Mouse (Mus musculus): ENCODE measurements around the gene Pgghg. TPM values are rescaled to one million over a fixed set of nuclear protein-coding genes. Genes with fewer than 3 reads are reported as not detected.
"Not testable (repeated sequence)": the region's sequence is repeated elsewhere in the genome, so short reads cannot be mapped to it uniquely, and the experiment has no call there.

Pgghg gene
- polyA plus RNA-seq, 2 experiments: 26.7 to 52.8 TPM

DNA sequence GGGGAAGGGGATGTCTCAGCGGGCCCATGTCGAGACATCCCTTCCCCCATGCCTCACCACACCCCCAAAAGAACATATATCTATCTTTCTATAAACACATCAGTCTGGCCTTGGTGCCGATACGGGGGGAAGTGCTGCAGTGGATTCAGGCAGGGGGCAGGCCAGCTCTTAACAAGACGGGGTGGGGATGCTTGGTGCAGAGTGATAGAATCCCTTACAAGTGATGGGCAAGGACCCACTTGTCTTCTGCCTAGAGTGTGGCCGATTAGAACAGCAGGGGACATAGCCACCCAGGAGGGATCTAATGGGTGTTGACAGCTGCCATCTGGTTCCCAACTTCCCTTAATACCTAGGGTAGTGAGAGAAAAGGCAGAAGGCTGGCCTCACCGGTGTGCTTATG lies 29.7 kb downstream of the Pgghg start:
- Histone ChIP-seq H3K4me3 (replicated peaks; ENCODE audit: low read length) (no peak overlapping the region), H3K27me3 (ENCODE audit: control insufficient read depth, insufficient read depth, low read length) (no peaks in the 10 kb centered on the region), H3K9ac (ENCODE audit: low read depth, low read length, severe bottlenecking) (no peak overlapping the region), H3K27ac (replicated peaks; ENCODE audit: low read depth, low read length) (no peak overlapping the region), H3K4me2 (replicated peaks; ENCODE audit: low read depth, low read length, severe bottlenecking) (no peak overlapping the region), H3K4me1 (ENCODE audit: control insufficient read depth, insufficient read depth, low read length) (peaks cover 29% of the 10 kb centered on the region), H3K9me3 (ENCODE audit: control insufficient read depth, low read length) (no peaks in the 10 kb centered on the region), H3K36me3 (ENCODE audit: control insufficient read depth, insufficient read depth, low read length) (no peaks in the 10 kb centered on the region)
- 36% methylated on average over 7 of the region's 7 CpGs for WGBS
- TF ChIP-seq POLR2A (IDR thresholded peaks at IDR 0.05; ENCODE audit: borderline replicate concordance, extremely low read depth, insufficient read depth, insufficient read length): no peak
- no peak for DNase-seq (ENCODE audit: low spot score)
- ATAC-seq (ENCODE audit: low FRiP score, low read depth): no peak

DNA sequence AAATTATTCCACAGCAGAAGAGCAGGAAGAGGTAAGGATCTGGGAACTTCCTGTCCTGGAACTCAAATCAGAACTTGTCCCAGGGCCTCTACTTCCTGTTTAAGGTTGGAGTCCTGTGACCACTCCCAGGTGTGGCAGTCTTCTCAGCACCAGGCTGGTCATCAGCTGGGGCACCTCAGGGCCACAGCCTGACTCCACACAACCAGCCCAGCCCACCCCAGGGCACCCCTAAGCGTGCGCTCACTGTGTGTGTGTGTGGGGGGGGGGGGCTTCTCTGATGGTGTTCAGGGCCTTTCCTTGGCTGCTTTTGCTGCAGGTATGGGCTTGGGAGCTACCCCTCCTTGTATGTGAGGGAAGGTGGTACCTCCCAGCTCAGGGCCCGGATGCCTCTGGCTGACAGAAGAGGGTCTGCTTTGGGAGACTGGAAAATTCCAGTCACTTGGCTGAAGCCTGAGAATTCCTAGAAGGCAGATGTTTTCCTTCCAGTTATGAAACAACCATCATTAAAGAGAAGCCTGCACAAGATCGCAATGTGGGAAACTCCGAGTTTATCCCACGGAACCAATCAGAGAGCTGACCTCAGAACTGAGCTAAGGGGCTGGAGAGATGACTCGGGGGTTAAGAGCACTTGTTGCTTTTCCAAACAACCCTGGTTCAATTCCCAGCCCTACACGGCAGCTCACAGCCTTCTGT lies 30.4 kb downstream of the Pgghg start:
- H3K9me3 ChIP-seq (ENCODE audit: control insufficient read depth, low read length): no peaks in the 10 kb centered on the region
- no peaks in the 10 kb centered on the region for H3K27me3 ChIP-seq (ENCODE audit: control insufficient read depth, insufficient read depth, low read length)
- peak overlapping the region; percentile 55; the same call in 1 of the 2 replicates for H3K27ac ChIP-seq (replicated peaks; ENCODE audit: low read depth, low read length)
- no peaks in the 10 kb centered on the region for H3K36me3 ChIP-seq (ENCODE audit: control insufficient read depth, insufficient read depth, low read length)
- H3K4me2 ChIP-seq (replicated peaks; ENCODE audit: low read depth, low read length, severe bottlenecking): no peak overlapping the region
- peak; percentile 68 for DNase-seq (ENCODE audit: low spot score)
- H3K9ac ChIP-seq (ENCODE audit: low read depth, low read length, severe bottlenecking): no peak overlapping the region
- no peak overlapping the region for H3K4me3 ChIP-seq (replicated peaks; ENCODE audit: low read length)
- ATAC-seq (ENCODE audit: low FRiP score, low read depth): peak; percentile 68
- H3K4me1 ChIP-seq (ENCODE audit: control insufficient read depth, insufficient read depth, low read length): peaks cover 29% of the 10 kb centered on the region
- 61% methylated on average over 8 of the region's 8 CpGs for WGBS
- no peak for TF ChIP-seq POLR2A (IDR thresholded peaks at IDR 0.05; ENCODE audit: borderline replicate concordance, extremely low read depth, insufficient read depth, insufficient read length)

DNA sequence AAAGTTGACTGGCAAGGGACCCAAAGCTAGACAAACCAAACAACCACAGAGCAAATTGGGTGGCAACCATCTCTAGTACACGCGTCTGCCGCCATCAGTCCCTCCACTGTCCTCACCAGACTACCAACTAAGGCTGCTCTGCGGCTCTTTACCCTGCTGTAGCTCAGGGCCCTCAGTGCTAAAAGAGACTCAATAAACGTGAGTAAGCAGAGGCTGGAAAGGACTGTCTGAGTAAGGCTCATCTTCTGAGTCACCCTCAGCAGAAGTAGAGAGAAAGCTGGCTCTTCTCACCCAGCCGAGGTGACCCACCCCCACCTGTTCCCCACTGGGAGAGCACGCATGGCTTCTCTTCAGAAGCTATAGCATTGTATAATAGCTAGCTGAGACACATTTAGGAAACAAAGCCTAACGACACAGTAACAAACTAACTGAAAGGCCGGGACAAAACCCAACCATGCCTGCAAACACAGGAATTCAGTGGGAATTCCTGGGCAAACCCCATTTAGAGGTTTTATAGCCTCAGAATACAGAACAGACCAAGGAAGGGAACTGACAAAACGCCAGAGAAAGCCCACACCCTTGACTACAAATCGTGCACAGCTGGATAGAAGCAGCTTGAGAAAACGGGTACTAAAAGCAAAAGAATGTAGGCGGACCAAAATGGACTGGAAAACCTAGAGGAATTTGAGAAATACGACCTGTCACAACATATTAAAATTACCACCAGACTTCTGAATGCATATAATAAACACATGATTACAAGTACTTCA lies 32.4 kb downstream of the Pgghg start:
- H3K36me3 ChIP-seq (ENCODE audit: control insufficient read depth, insufficient read depth, low read length): no peaks in the 10 kb centered on the region
- ATAC-seq (ENCODE audit: low FRiP score, low read depth): peak; percentile 64; the same call in 1 of the 2 replicates
- WGBS: 16% methylated on average over 14 of the region's 14 CpGs
- H3K4me2 ChIP-seq (replicated peaks; ENCODE audit: low read depth, low read length, severe bottlenecking): 0 out of 2 replicates have a peak overlapping the region, but pooled peaks have one; percentile 10
- H3K4me1 ChIP-seq (ENCODE audit: control insufficient read depth, insufficient read depth, low read length): peaks cover 23% of the 10 kb centered on the region
- H3K27ac ChIP-seq (replicated peaks; ENCODE audit: low read depth, low read length): peak overlapping the region; percentile 52
- DNase-seq (ENCODE audit: low spot score): peak; percentile 79
- no peak overlapping the region for H3K4me3 ChIP-seq (replicated peaks; ENCODE audit: low read length)
- no peaks in the 10 kb centered on the region for H3K27me3 ChIP-seq (ENCODE audit: control insufficient read depth, insufficient read depth, low read length)
- no peaks in the 10 kb centered on the region for H3K9me3 ChIP-seq (ENCODE audit: control insufficient read depth, low read length)
- no peak for TF ChIP-seq POLR2A (IDR thresholded peaks at IDR 0.05; ENCODE audit: borderline replicate concordance, extremely low read depth, insufficient read depth, insufficient read length)
- H3K9ac ChIP-seq (ENCODE audit: low read depth, low read length, severe bottlenecking): no peak overlapping the region

DNA sequence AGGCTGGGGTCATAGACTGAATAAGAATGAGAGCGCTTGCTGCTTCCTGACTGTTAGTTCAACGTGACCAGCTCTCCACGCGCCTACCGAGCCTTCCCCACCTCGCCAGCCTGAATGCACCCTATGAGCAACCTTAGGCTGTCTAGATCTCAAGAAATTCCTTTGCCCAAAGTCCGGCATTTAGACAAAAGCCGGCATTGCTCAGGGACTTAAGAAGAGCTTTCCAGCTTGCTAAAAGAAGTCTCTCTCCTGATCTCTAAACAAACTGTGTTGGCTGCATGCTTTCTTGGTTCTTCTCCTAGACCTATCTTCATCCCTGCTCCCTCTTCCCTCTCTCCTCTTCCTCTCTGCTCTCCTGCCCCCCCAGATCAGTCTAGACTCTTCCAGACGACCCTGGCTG lies 33.7 kb downstream of the Pgghg start:
- no peaks in the 10 kb centered on the region for H3K9me3 ChIP-seq (ENCODE audit: control insufficient read depth, low read length)
- H3K27me3 ChIP-seq (ENCODE audit: control insufficient read depth, insufficient read depth, low read length): no peaks in the 10 kb centered on the region
- H3K27ac ChIP-seq (replicated peaks; ENCODE audit: low read depth, low read length): no peak overlapping the region
- no peak for DNase-seq (ENCODE audit: low spot score)
- ATAC-seq (ENCODE audit: low FRiP score, low read depth): no peak
- H3K36me3 ChIP-seq (ENCODE audit: control insufficient read depth, insufficient read depth, low read length): no peaks in the 10 kb centered on the region
- no peak overlapping the region for H3K4me3 ChIP-seq (replicated peaks; ENCODE audit: low read length)
- no peak overlapping the region for H3K9ac ChIP-seq (ENCODE audit: low read depth, low read length, severe bottlenecking)
- TF ChIP-seq POLR2A (IDR thresholded peaks at IDR 0.05; ENCODE audit: borderline replicate concordance, extremely low read depth, insufficient read depth, insufficient read length): no peak
- 32% methylated on average over 9 of the region's 9 CpGs for WGBS
- peaks cover 23% of the 10 kb centered on the region for H3K4me1 ChIP-seq (ENCODE audit: control insufficient read depth, insufficient read depth, low read length)
- no peak overlapping the region for H3K4me2 ChIP-seq (replicated peaks; ENCODE audit: low read depth, low read length, severe bottlenecking)

DNA sequence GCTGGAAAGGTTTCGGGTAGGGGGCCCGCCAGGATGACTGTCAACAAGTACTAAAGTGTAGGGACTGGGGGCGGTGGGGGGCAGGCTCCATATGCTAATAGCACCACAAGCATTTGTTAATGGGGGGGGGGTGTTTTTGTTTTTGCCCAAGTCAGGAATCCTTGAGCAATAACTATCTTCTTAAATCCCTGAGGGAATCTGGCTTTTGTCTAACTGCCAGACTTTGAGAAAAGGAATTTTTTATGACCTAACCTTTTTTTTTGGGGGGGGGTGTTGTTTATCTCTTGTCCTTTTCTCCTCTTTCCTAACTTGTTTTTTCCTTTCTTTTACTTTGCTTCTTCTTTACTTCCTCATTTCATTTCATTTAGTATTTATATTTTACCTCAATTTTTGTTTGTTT lies 34.3 kb downstream of the Pgghg start:
- Histone ChIP-seq H3K4me3 (replicated peaks; ENCODE audit: low read length) (no peak overlapping the region), H3K9ac (ENCODE audit: low read depth, low read length, severe bottlenecking) (no peak overlapping the region), H3K27ac (replicated peaks; ENCODE audit: low read depth, low read length) (no peak overlapping the region), H3K4me2 (replicated peaks; ENCODE audit: low read depth, low read length, severe bottlenecking) (no peak overlapping the region), H3K27me3 (ENCODE audit: control insufficient read depth, insufficient read depth, low read length) (no peaks in the 10 kb centered on the region), H3K4me1 (ENCODE audit: control insufficient read depth, insufficient read depth, low read length) (peaks cover 23% of the 10 kb centered on the region), H3K9me3 (ENCODE audit: control insufficient read depth, low read length) (no peaks in the 10 kb centered on the region), H3K36me3 (ENCODE audit: control insufficient read depth, insufficient read depth, low read length) (no peaks in the 10 kb centered on the region)
- ATAC-seq (ENCODE audit: low FRiP score, low read depth) (no peak), DNase-seq (ENCODE audit: low spot score) (no peak)
- TF ChIP-seq POLR2A (IDR thresholded peaks at IDR 0.05; ENCODE audit: borderline replicate concordance, extremely low read depth, insufficient read depth, insufficient read length): no peak
- 17% methylated on average over 3 of the region's 3 CpGs for whole genome bisulfite sequencing

DNA sequence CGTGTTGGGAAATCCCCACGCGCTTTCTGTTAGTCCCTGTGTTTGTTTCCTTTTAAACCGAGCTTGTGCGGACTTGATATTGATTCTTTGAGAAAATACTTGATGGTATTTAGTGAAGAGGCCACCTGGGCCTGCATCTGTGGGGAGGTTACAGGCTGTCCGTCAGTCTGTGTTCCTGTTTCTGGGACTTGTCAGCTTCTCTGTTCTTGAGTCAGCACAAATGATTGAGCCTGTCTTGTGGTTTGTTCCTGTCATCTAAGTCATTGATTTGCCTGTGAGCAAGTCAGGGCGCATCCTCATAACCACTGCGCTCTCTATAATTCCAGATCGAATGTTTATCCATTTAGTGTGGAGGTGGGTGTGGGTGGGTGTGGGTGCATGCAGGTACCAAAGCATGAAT lies 35.5 kb downstream of the Pgghg start:
- H3K27me3 ChIP-seq (ENCODE audit: control insufficient read depth, insufficient read depth, low read length); DNase-seq (ENCODE audit: low spot score); H3K36me3 ChIP-seq (ENCODE audit: control insufficient read depth, insufficient read depth, low read length); H3K9me3 ChIP-seq (ENCODE audit: control insufficient read depth, low read length); H3K4me3 ChIP-seq (replicated peaks; ENCODE audit: low read length); H3K4me2 ChIP-seq (replicated peaks; ENCODE audit: low read depth, low read length, severe bottlenecking); ATAC-seq (ENCODE audit: low FRiP score, low read depth); H3K9ac ChIP-seq (ENCODE audit: low read depth, low read length, severe bottlenecking); H3K27ac ChIP-seq (replicated peaks; ENCODE audit: low read depth, low read length): not testable (repeated sequence)
- 94% methylated on average over 9 of the region's 9 CpGs for WGBS
- H3K4me1 ChIP-seq (ENCODE audit: control insufficient read depth, insufficient read depth, low read length): peaks cover 15% of the 10 kb centered on the region

Measured in limb, embryonic 14.5 days (tissue).